Mouse (Mus musculus): ENCODE results near the gene Nr4a1.
A peak's percentile ranks its signal among the peaks of the same experiment; 100 is the strongest.

The Nr4a1 gene

GRCm38 (mm10) chr15:101316913-101317813 lies 63.1 kb downstream of the Nr4a1 start:
- DNase-seq: no peak

GRCm38 (mm10) chr15:101317814-101318500 lies 63.9 kb downstream of the Nr4a1 start:
- no peak for DNase-seq

- no peak for DNase-seq
These were observed 65.1 kb downstream of the Nr4a1 start for GRCm38 (mm10) chr15:101318889-101319765.

DNA sequence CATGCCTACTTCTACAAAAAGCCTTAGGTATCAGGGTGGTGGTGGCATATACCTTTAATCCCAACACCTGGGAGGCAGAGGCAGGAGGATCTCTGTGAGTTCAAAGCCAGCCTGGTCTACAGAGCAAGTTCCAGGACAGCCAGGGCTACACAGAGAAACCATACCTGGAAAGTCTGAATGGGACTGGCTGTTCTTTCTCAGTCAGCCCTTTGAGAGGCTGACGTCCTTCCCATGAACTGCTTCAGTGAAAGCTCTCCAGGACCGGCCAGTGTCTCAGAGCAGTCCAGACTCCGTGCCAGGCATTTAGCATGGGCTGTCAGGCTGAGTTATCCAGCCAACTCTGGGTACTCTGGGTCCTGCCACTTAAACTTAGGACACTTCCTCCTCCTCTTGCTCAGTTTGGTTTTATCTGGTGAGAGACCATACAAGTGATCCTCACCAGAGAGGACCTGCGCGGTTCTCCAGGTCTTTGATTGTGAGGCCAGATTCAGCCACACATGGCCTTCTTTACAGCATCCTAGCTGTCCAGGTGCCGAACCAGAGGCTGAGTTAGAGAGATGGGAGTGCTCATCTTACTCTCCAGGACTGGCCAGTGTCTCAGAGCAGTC lies 66.0 kb downstream of the Nr4a1 start:
- no peak for DNase-seq

DNA sequence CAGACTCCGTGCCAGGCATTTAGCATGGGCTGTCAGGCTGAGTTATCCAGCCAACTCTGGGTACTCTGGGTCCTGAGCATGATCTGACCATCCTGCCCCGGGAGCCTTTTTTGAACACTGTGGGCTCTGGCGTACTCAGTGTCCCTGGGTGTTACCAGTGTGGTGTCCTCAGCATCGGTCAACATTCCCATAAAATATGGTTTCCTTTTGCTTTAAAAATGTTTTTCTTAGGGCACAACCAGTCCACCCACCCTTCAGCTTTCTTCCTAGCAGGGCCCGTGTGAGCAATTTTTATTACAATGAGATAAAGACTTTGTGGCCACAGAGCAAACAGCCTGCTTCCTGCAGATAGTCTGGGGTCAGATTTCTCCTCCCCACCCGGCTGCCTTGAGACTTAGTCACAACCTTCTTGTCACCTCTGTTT lies 66.6 kb downstream of the Nr4a1 start:
- DNase-seq: peak; percentile 60

GRCm38 (mm10) chr15:101321126-101321525 lies 67.1 kb downstream of the Nr4a1 start:
- DNase-seq: no peak

- no peak for DNase-seq
These were observed 68.0 kb downstream of the Nr4a1 start for GRCm38 (mm10) chr15:101322106-101322505.

- DNase-seq: no peak
These were observed 68.6 kb downstream of the Nr4a1 start for GRCm38 (mm10) chr15:101322640-101323039.

GRCm38 (mm10) chr15:101323511-101323910 lies 69.4 kb downstream of the Nr4a1 start:
- no peak for DNase-seq
